Mouse (Mus musculus) right cerebral cortex, adult 18-20 months (tissue): ENCODE measurements at regions not wholly inside any gene's neighbourhood (a gene's known extent, or its start where the extent isn't known, plus 50 kb on each side); places are given as distances from the start of the nearest gene placed in this dataset.
A peak's percentile ranks its signal among the peaks of the same experiment; 100 is the strongest.

ENCODE experiments used
- DNase-seq: peaks from one replicate; pipeline ENCODE4 v3.0.0; 2022; ENCODE audit warnings: mixed read lengths

GRCm38 (mm10) chr8:87199461-87200131 is 272.8 kb downstream of the Cbln1 start:
- no peak for DNase-seq

DNA sequence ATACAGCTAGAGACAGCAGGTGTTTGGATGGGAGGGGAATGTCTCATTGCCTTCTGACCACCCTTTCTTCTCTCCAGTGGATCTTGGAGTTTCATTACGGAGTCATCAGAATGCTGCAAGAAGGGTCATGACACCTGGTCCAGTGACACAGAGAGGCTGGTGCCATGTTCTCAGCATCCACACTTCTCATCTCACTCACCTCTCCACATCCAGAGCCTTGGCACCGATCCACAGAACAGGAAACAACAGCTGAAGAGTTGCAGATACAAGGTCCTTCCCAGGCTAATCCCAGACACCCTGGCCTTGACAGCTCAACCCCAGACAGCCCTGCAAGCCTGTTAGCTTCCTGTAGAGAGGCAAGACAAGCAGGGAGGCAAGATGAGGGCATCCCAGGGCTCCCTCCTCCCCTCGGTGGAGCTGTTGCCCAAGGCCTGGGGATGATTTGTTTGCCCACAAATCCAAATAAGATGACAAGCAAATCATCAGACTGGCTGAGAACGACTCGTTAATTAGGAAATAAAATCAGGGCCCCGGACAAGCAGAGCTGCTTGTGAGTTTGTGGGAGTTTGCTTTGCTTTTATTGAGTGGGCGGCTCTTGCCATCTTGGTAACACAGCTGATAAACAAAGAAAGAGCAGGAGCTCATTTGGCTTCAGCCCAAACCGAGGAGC is 274.4 kb downstream of the Cbln1 start:
- peak; percentile 11 for DNase-seq

DNA sequence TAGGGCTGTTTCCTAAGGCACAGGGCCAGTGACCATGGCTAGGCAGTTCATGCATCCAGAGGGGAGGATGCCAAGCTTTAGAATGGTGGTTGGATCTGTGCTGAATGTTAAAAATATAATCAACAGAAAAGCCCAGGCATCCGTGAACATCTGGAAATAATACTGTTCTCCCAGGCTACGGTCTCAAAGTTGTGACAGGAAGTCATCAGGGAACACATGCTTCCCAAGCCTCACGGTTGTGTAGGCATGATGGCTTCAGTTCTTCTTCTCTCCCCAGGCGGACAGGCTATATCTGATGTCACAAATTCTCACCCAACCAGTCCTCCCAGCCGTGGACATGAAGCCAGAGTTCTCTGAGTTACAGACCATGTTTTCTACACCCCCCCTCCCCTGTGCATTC is 275.4 kb downstream of the Cbln1 start:
- DNase-seq: no peak

DNA sequence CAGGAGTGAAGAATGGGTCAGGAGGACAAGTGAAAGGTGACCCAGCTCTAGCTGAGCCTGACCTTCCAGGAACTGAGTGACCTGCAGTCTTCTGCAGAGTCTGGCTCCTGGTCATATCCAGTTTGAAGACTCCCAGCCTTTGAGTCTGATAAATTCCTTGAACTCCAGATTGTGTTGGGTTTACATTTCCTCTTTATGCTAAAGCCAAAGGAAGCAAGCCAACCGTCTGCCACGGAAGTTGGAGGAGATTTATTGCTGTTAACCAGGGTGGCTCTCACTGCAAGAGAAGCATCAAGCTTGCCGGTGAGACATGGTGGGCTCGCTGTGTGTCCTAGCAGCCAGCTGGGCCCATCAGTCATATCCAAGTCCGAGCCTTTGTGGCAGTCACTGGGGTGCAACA is 276.4 kb downstream of the Cbln1 start:
- DNase-seq: no peak

- no peak for DNase-seq
Observed at GRCm38 (mm10) chr8:87189791-87190385, 282.5 kb downstream of the Cbln1 start.

DNA sequence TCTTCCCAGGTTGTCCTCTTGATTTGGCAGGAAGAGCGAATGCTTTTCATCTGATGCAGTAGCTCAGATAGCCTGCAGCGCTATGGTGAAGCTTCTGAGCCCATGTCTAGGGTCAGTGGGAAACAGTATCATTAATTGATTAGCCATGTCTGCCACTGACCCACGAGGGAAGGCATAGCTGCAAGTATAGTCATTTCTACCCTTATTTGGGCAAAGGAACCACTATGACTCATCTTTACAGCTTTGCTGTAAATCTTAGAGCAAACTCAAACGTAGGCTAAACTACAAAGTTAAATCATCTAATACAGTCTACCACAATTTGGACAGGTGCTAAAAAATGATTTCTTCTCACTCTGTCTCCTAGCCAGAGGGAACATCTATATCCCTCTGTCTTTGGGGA is 289.5 kb downstream of the Cbln1 start:
- DNase-seq: no peak

GRCm38 (mm10) chr8:87178561-87178960 is 293.5 kb upstream of the N4bp1 start:
- no peak for DNase-seq

GRCm38 (mm10) chr8:87177620-87178019 is 292.6 kb upstream of the N4bp1 start:
- no peak for DNase-seq

GRCm38 (mm10) chr8:87175097-87175496 is 290.0 kb upstream of the N4bp1 start:
- DNase-seq: peak; percentile 7

DNA sequence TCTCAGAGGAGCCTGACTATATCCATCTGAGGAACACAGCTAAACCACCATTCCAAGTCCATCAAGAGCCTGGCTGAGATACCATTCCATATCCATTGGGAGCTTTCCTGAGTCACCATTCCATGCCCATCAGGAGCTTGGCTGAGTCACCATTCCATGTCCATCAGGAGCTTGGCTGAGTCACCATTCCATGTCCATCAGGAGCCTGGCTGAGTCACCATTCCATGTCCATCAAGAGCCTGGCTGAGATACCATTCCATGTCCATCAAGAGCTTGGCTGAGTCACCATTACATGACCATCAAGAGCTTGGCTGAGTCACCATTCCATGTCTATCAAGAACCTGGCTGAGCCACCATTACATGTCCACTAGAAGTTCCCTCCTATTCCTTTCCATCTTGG is 288.7 kb upstream of the N4bp1 start:
- no peak for DNase-seq

GRCm38 (mm10) chr8:87166771-87167170 is 281.7 kb upstream of the N4bp1 start:
- DNase-seq: no peak

GRCm38 (mm10) chr8:87160416-87160815 is 275.4 kb upstream of the N4bp1 start:
- DNase-seq: no peak

- no peak for DNase-seq
Observed at GRCm38 (mm10) chr8:87158322-87158721, 273.3 kb upstream of the N4bp1 start.

- DNase-seq: no peak
Observed at GRCm38 (mm10) chr8:87155819-87156425, 270.9 kb upstream of the N4bp1 start.

GRCm38 (mm10) chr8:87152068-87152915 is 267.2 kb upstream of the N4bp1 start:
- no peak for DNase-seq

DNA sequence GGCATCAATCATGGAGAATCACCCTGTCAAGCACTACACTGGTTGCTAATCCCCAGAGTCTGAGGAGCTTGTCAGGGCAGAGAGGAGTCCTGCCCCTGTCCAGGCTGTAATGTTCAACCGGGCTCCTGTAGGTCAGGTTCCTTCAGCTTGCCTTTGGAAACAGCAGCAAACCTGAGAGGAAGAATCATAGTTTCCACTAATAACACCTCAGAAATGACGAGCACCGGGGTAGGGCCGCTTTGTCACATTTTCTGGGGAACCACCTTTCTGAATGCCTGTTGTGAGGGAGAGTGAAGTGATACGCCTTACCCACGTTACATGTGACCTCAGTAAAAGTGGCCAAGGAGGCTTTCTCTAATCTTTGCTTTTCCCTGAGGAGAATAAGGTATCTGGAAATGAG is 263.8 kb upstream of the N4bp1 start:
- no peak for DNase-seq

- no peak for DNase-seq
Observed at GRCm38 (mm10) chr8:87147704-87148103, 262.6 kb upstream of the N4bp1 start.

DNA sequence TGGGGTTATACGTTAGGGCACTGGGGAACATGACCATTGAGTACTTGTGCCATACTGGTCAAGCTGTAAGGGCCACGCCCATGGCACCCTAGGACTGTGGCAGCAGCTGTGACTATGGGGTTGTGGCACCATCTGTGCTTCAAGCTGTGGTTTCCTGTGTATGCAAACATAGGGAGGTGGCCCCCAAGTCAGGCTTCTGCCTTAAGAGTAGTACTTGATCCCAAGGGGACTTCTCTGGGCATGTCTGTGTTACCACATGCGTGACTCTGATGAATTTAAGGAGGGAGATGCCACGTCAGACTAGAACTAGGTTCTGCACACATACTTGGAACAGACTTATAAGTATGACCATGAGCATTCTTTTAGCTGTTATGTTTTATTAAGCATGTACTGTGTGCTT is 252.4 kb upstream of the N4bp1 start:
- no peak for DNase-seq

DNA sequence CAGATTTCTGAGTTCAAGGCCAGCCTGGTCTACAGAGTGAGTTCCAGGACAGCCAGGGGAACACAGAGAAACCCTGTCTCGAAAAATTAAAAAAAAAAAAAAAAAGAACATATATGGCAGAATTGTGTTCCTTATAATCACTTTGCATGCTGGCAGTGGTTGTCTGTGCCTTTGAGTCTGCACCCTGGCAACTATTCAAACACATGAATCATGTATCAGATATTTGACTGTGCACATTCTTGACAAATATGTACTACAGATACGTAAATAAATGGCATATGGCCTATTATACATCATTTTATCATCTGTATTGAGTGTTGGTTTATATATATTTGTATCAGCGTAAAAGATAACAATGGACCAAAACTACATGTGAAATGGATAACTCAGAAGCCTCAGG is 246.7 kb upstream of the N4bp1 start:
- DNase-seq: no peak

DNA sequence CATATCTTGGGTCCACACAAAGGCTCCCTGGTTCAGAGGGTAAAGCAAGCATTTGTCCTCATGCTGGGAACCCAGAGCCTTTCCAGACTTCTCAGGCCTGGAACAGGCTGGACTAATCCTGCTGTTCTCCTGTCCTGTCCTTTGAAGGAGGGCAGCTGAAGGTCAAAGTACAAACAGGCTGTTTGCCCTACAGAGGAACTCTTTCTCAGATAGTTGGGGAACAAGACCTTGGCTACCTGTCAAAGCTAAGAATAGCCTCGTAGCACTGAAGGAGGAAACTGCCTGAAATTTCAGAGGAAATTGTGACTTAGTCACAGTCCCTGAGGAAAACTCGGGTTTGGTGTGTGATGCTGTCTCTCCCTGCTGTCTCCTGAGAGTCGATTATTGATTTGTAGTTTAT is 245.6 kb upstream of the N4bp1 start:
- DNase-seq: no peak

- DNase-seq: peak; percentile 26
Observed at GRCm38 (mm10) chr8:87128593-87128992, 243.5 kb upstream of the N4bp1 start.

DNA sequence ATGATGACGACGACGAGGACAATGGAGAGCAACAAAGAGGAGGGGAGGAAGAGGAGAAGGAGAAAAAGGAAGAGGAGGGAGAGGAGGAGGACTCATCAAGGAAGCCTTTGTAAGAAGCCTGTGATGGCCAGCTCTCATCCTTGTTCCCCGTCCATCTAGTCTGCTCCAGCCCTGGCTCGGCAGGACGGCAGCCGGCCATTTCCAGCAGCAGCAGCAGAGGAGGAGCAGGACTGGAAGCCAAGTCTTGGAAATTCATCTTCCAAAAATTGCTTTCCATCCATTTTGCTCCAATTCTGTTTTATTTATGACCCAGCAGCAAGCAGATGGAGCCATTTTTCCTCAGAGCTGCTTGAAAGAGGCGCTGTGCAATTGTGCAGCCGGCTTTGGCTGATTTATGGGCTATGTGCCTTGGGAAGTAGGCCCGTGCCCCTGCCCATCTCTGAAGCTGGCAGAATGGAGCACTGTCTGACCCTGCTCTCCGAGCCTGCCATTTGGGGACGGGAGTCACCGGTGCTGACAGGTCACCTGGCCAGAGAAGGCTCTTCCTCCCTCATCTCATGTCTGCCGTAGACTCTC is 231.2 kb upstream of the N4bp1 start:
- no peak for DNase-seq

- DNase-seq: no peak
Observed at GRCm38 (mm10) chr8:87112355-87112754, 227.3 kb upstream of the N4bp1 start.
